Mouse (Mus musculus) heart, postnatal 0 days (tissue): ENCODE measurements around the gene Chst15. TPM values are rescaled to one million over a fixed set of nuclear protein-coding genes. Genes with fewer than 3 reads are reported as not detected.

ENCODE experiments used
- ATAC-seq: fragments of 200-750 bp; cut with Nextera tagmentation; 2 replicates; pipeline ENCODE4 v1.8.0; 2017; ENCODE audit warnings: low read depth, moderate number of reproducible peaks, moderate library complexity; ENCODE audit not compliant: insufficient read depth
- DNase-seq: peaks from one replicate; pipeline ENCODE4 v3.0.0-alpha.2; 2016; ENCODE audit warnings: low spot score
- H3K27ac ChIP-seq: fragments of 300-500 bp; sonication (generic); 2 replicates; pipeline ENCODE4 v1.5.1; 2014; ENCODE audit warnings: low read depth, mild to moderate bottlenecking
- H3K27me3 ChIP-seq: fragments of 300-500 bp; sonication (generic); 2 replicates; pipeline ENCODE4 v1.6.1; 2014; ENCODE audit warnings: low read length, mixed read lengths; ENCODE audit not compliant: control insufficient read depth, insufficient read depth
- H3K36me3 ChIP-seq: fragments of 300-500 bp; sonication (generic); replicated peaks from 2 replicates; pipeline ENCODE4 v1.6.1; 2014; ENCODE audit warnings: low read length, mixed read lengths; ENCODE audit not compliant: control insufficient read depth, insufficient read depth
- H3K4me1 ChIP-seq: fragments of 300-500 bp; sonication (generic); 2 replicates; pipeline ENCODE4 v1.6.1; 2014; ENCODE audit warnings: antibody characterized with exemption; ENCODE audit not compliant: control insufficient read depth, insufficient read depth
- H3K4me2 ChIP-seq: fragments of 300-500 bp; sonication (generic); 2 replicates; pipeline ENCODE4 v1.6.1; 2014; ENCODE audit warnings: low read depth, mild to moderate bottlenecking, low read length, moderate library complexity
- H3K4me3 ChIP-seq: fragments of 300-500 bp; sonication (generic); 2 replicates; pipeline ENCODE4 v1.5.1; 2014; ENCODE audit warnings: low read depth, low read length
- H3K9ac ChIP-seq: fragments of 300-500 bp; sonication (generic); replicated peaks from 2 replicates; pipeline ENCODE4 v1.6.1; 2014; ENCODE audit warnings: low read depth, low read length, mixed read lengths
- H3K9me3 ChIP-seq: fragments of 300-500 bp; sonication (generic); replicated peaks from 2 replicates; pipeline ENCODE4 v1.6.1; 2016; ENCODE audit warnings: low read length; ENCODE audit not compliant: control insufficient read depth
- CTCF ChIP-seq: IDR thresholded peaks from 2 replicates; pipeline ENCODE4 v1.5.1; 2016; ENCODE audit warnings: antibody characterized with exemption, control low read depth, low read depth
- EP300 ChIP-seq: IDR thresholded peaks from 2 replicates; pipeline ENCODE4 v1.6.1; 2016; ENCODE audit warnings: antibody characterized with exemption, low read depth
- WGBS: fragments of 180-500 bp; shearing (Covaris S2); extraction: QIAGEN DNeasy Blood & Tissue Kit; methylation state at CpG from one replicate; pipeline ENCODE4 v1.1.7; 2014; 5-methylcytosine and 5-hydroxymethylcytosine counted together
- polyA plus RNA-seq: library from polyadenylated mRNA; unstranded; fragments of >200 nt; fragmentation: Nextera tagmentation; extraction: Ambion mirVana; gene quantifications from 2 replicates; pipeline ENCODE4 v1.2.1, GENCODE M21; 2015
- total RNA-seq: library from RNA; depleted of rRNA; stranded (reverse); fragments of >200 nt; gene quantifications from 2 replicates; pipeline ENCODE4 v1.2.3, GENCODE M21; 2014; ENCODE audit warnings: low replicate concordance

Gene Chst15
- total and polyA plus RNA-seq, 2 experiments from 2014 or later: 4.3 to 5.8 TPM

GRCm38 (mm10) chr7:132247567-132247966 lies 69.5 kb downstream of the Chst15 start:
- H3K4me3 ChIP-seq: no peak overlapping the region
- 55% methylated on average over 11 of the region's 11 CpGs for WGBS
- H3K36me3 ChIP-seq: no peaks in the 10 kb centered on the region
- H3K27me3 ChIP-seq: no peaks in the 10 kb centered on the region
- no peaks in the 10 kb centered on the region for H3K4me1 ChIP-seq
- H3K9ac ChIP-seq: no peak overlapping the region
- no peak overlapping the region for H3K4me2 ChIP-seq
- DNase-seq (no peak), ATAC-seq (no peak)
- H3K9me3 ChIP-seq: no peaks in the 10 kb centered on the region
- H3K27ac ChIP-seq: no peak overlapping the region
- TF ChIP-seq CTCF (no peak), EP300 (no peak)

GRCm38 (mm10) chr7:132247091-132247490 lies 69.9 kb downstream of the Chst15 start:
- WGBS: 84% methylated on average over 5 of the region's 5 CpGs
- H3K4me1 ChIP-seq: no peaks in the 10 kb centered on the region
- no peaks in the 10 kb centered on the region for H3K9me3 ChIP-seq
- H3K27me3 ChIP-seq: no peaks in the 10 kb centered on the region
- no peak overlapping the region for H3K27ac ChIP-seq
- H3K36me3 ChIP-seq: no peaks in the 10 kb centered on the region
- DNase-seq (no peak), ATAC-seq (no peak)
- H3K9ac ChIP-seq: no peak overlapping the region
- no peak overlapping the region for H3K4me2 ChIP-seq
- no peak overlapping the region for H3K4me3 ChIP-seq
- TF ChIP-seq EP300 (no peak), CTCF (no peak)

GRCm38 (mm10) chr7:132245730-132246129 lies 71.3 kb downstream of the Chst15 start:
- peak; percentile 88 for TF ChIP-seq EP300
- TF ChIP-seq CTCF: no peak
- Histone ChIP-seq H3K9me3 (no peaks in the 10 kb centered on the region), H3K4me2 (no peak overlapping the region), H3K27ac (peak overlapping the region; percentile 23; the same call in 1 of the 2 replicates), H3K36me3 (no peaks in the 10 kb centered on the region), H3K27me3 (no peaks in the 10 kb centered on the region), H3K4me3 (no peak overlapping the region), H3K4me1 (no peaks in the 10 kb centered on the region), H3K9ac (no peak overlapping the region)
- 69% methylated on average over 6 of the region's 6 CpGs for WGBS
- DNase-seq (no peak), ATAC-seq (peak; percentile 34; the same call in 1 of the 2 replicates)

GRCm38 (mm10) chr7:132244637-132245036 lies 72.4 kb downstream of the Chst15 start:
- H3K27me3 ChIP-seq: no peaks in the 10 kb centered on the region
- no peaks in the 10 kb centered on the region for H3K4me1 ChIP-seq
- DNase-seq: no peak
- H3K4me2 ChIP-seq: no peak overlapping the region
- H3K9ac ChIP-seq: no peak overlapping the region
- no peak overlapping the region for H3K4me3 ChIP-seq
- no peaks in the 10 kb centered on the region for H3K36me3 ChIP-seq
- TF ChIP-seq CTCF (no peak), EP300 (no peak)
- ATAC-seq: no peak
- H3K27ac ChIP-seq: no peak overlapping the region
- no peaks in the 10 kb centered on the region for H3K9me3 ChIP-seq
- 83% methylated on average over 14 of the region's 14 CpGs for WGBS

GRCm38 (mm10) chr7:132243225-132243624 lies 73.8 kb downstream of the Chst15 start:
- H3K4me3 ChIP-seq: no peak overlapping the region
- no peak overlapping the region for H3K27ac ChIP-seq
- no peak for DNase-seq
- TF ChIP-seq CTCF: no peak
- no peak for TF ChIP-seq EP300
- H3K9me3 ChIP-seq: no peaks in the 10 kb centered on the region
- H3K9ac ChIP-seq: no peak overlapping the region
- H3K27me3 ChIP-seq: no peaks in the 10 kb centered on the region
- no peaks in the 10 kb centered on the region for H3K36me3 ChIP-seq
- ATAC-seq: no peak
- 68% methylated on average over 5 of the region's 5 CpGs for WGBS
- no peaks in the 10 kb centered on the region for H3K4me1 ChIP-seq
- H3K4me2 ChIP-seq: no peak overlapping the region

- H3K27me3 ChIP-seq: no peaks in the 10 kb centered on the region
- ATAC-seq (peak; percentile 51; the same call in 1 of the 2 replicates), DNase-seq (no peak)
- 0 out of 2 replicates have a peak, but pooled peaks cover 5% of the 10 kb centered on the region for H3K4me1 ChIP-seq
- no peak overlapping the region for H3K27ac ChIP-seq
- WGBS: 37% methylated on average over 4 of the region's 4 CpGs
- H3K36me3 ChIP-seq: no peaks in the 10 kb centered on the region
- H3K9me3 ChIP-seq: no peaks in the 10 kb centered on the region
- H3K9ac ChIP-seq: no peak overlapping the region
- no peak overlapping the region for H3K4me2 ChIP-seq
- no peak for TF ChIP-seq EP300
- H3K4me3 ChIP-seq: no peak overlapping the region
Measured at GRCm38 (mm10) chr7:132242617-132243141, 74.3 kb downstream of the Chst15 start.
